Mouse (Mus musculus) hindbrain, embryonic 12.5 days (tissue): ENCODE results near the gene Zbed4. TPM values are rescaled to one million over a fixed set of nuclear protein-coding genes. Genes with fewer than 3 reads are reported as not detected.
"Not testable (repeated sequence)": the region's sequence is repeated elsewhere in the genome, so short reads cannot be mapped to it uniquely, and the experiment has no call there.

Experiments
- ATAC-seq: fragments of 200-750 bp; cut with Nextera tagmentation; 2 replicates; pipeline ENCODE4 v1.8.0; 2017; ENCODE audit warnings: moderate TSS enrichment; ENCODE audit not compliant: low FRiP score
- H3K27ac ChIP-seq: fragments of 300-500 bp; sonication (generic); 2 replicates; pipeline ENCODE4 v1.5.1; 2016; ENCODE audit warnings: mild to moderate bottlenecking
- H3K27me3 ChIP-seq: fragments of 300-500 bp; sonication (generic); 2 replicates; pipeline ENCODE4 v1.6.1; 2016; ENCODE audit warnings: mild to moderate bottlenecking
- H3K36me3 ChIP-seq: fragments of 300-500 bp; sonication (generic); 2 replicates; pipeline ENCODE4 v1.6.1; 2016; ENCODE audit warnings: mild to moderate bottlenecking
- H3K4me1 ChIP-seq: fragments of 300-500 bp; sonication (generic); 2 replicates; pipeline ENCODE4 v1.6.1; 2016
- H3K4me2 ChIP-seq: fragments of 300-500 bp; sonication (generic); replicated peaks from 2 replicates; pipeline ENCODE4 v1.6.1; 2016; ENCODE audit warnings: mild to moderate bottlenecking
- H3K4me3 ChIP-seq: fragments of 300-500 bp; sonication (generic); 2 replicates; pipeline ENCODE4 v1.5.1; 2016; ENCODE audit warnings: mild to moderate bottlenecking
- H3K9ac ChIP-seq: fragments of 300-500 bp; sonication (generic); 2 replicates; pipeline ENCODE4 v1.6.1; 2016; ENCODE audit warnings: mild to moderate bottlenecking, moderate library complexity
- H3K9me3 ChIP-seq: fragments of 300-500 bp; sonication (generic); replicated peaks from 2 replicates; pipeline ENCODE4 v1.6.1; 2016; ENCODE audit warnings: mild to moderate bottlenecking
- WGBS: fragments of 180-500 bp; shearing (Covaris S2); methylation state at CpG from one replicate; pipeline ENCODE4 v1.1.7; 2016; 5-methylcytosine and 5-hydroxymethylcytosine counted together
- polyA plus RNA-seq: library from polyadenylated mRNA; unstranded; fragments of >200 nt; fragmentation: Nextera tagmentation; extraction: Ambion mirVana; gene quantifications from 2 replicates; pipeline ENCODE4 v1.2.1, GENCODE M21; 2016

The Zbed4 gene
- polyA plus RNA-seq, 1 experiment from 2014 or later, result 37.3 TPM

DNA sequence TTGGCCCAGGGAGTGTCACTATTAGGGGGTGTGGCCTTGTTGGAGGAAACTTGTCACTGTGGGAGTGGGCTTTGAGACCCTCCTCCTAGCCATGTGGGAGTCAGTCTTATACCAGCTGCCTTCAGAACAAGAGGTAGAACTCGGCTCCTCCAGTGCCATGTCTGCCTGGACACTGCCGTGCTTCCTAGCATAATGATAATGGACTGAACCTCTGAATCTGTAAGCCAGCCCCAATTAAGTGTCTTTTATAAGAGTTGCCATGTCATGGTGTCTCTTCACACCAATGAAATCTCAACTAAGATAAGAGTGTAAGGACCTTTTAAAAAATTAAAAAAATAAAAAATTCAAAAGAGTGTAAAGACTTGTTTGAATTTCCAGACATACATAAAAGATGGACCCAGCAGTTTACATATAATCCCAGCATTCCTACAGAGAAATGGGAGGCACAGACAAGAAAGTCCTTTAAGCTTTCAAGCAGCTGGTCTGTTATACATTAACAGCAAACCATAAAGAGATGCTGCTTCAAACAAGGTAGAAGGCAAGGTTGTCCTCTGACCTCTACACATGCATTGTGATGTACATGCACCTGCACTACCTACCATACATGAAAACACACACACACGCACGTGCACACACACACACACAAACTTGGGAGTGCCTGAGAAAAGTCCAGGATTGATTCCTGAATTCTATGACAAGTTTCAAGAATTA lies 40.8 kb downstream of the Zbed4 start:
- ATAC-seq, result no peak
- 86% methylated on average over 4 of the region's 4 CpGs for WGBS
- no peaks in the 10 kb centered on the region for H3K27me3 ChIP-seq
- no peak overlapping the region for H3K27ac ChIP-seq
- no peaks in the 10 kb centered on the region for H3K9me3 ChIP-seq
- H3K4me3 ChIP-seq, result no peak overlapping the region
- H3K36me3 ChIP-seq, result peaks cover 3% of the 10 kb centered on the region; the same call in 1 of the 2 replicates
- H3K9ac ChIP-seq, result no peak overlapping the region
- no peaks in the 10 kb centered on the region for H3K4me1 ChIP-seq
- H3K4me2 ChIP-seq, result no peak overlapping the region

DNA sequence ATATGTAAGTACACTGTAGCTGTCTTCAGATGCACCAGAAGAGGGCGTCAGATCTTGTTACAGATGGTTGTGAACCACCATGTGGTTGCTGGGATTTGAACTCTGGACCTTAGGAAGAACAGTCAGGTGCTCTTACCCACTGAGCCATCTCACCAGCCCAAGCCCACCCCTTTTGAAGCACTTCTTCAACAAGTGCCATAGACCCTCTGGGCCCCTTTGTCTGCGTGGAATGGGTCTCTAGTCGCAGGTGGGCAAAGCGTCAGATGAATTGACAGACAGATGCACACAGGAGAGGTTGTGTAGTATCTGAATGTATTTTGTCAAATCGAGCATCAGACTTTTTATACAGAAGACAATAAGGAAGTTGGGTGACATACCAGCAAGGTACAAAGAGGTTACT lies 43.3 kb downstream of the Zbed4 start:
- not testable (repeated sequence) for H3K27ac ChIP-seq, H3K36me3 ChIP-seq, H3K4me2 ChIP-seq, H3K4me3 ChIP-seq, H3K27me3 ChIP-seq, H3K4me1 ChIP-seq, H3K9me3 ChIP-seq, H3K9ac ChIP-seq, ATAC-seq
- WGBS, result 83% methylated on average over 5 of the region's 5 CpGs

DNA sequence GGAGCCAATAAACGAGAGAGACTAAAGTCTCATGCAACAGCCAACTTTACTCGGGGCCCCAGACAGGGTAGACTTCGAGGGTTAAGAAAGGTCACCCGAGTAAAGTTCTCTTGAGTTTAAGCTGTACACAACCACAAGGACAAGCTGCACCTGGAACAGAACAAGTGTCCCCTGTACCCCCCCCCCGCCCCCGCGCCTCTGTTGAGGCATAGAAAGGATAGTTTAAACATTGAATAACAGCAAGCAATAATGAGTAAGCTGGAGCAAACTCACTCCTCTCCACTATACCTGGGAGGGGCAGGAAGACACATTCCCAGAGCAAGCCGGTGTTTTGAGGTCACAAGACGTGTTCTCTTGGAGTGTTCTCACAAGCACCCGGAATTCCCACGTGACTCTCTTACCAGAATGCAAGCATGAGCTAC lies 48.5 kb downstream of the Zbed4 start:
- Histone ChIP-seq H3K27ac (no peak overlapping the region), H3K4me3 (no peak overlapping the region), H3K36me3 (peaks cover 17% of the 10 kb centered on the region), H3K4me1 (no peaks in the 10 kb centered on the region), H3K4me2 (no peak overlapping the region), H3K9ac (no peak overlapping the region), H3K9me3 (no peaks in the 10 kb centered on the region), H3K27me3 (no peaks in the 10 kb centered on the region)
- WGBS, result 87% methylated on average over 11 of the region's 11 CpGs
- ATAC-seq, result no peak

DNA sequence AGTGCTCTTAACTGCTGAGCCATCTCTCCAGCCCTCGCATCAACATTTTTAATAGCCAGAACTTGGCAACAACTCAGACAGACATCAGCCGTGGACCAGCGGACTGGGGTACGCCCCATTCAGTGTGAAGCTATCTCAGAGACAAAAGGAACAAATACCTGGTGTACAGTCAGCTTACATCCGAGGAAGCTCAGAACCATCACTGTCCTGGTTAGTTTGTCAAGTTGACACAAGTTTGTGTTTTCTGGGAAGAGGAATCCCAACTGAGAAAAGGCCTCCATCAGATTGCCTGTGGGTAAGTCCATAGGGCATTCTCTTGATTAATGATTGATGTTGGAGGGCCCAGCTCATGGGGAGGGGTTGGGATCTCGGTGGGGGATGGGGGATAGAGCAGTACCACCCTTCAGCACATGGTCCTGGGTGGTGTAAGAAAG lies 49.5 kb downstream of the Zbed4 start:
- no peak overlapping the region for H3K4me2 ChIP-seq

DNA sequence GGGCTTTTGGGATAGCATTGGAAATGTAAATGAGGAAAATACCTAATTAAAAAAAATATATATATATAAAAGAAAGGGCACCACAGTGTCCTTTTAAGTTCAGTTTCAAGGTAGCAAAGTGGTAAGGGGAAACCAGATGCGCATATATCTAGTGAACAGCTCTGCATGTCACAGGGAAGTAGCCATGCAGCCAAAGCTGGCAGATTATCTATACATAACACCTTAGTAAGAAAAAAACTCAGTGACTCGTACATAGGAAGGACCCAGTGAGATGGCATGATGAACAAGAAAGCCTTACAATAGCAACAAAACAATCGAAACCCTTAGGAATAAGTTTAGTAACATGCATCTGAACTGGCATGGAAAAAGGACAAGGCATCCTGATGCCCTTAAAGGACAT lies 50.4 kb downstream of the Zbed4 start:
- 98% methylated on average over 3 of the region's 3 CpGs for WGBS
- Histone ChIP-seq H3K4me1 (no peaks in the 10 kb centered on the region), H3K27me3 (no peaks in the 10 kb centered on the region)

More for the DNA sequence above, 49.5 kb downstream of the Zbed4 start:
- no peak for ATAC-seq
- H3K9ac ChIP-seq, result no peak overlapping the region
- 89% methylated on average over 6 of the region's 6 CpGs for WGBS
- H3K4me1 ChIP-seq, result no peaks in the 10 kb centered on the region
- no peak overlapping the region for H3K27ac ChIP-seq
- no peaks in the 10 kb centered on the region for H3K9me3 ChIP-seq
- H3K4me3 ChIP-seq, result no peak overlapping the region
- peaks cover 27% of the 10 kb centered on the region for H3K36me3 ChIP-seq
- H3K27me3 ChIP-seq, result no peaks in the 10 kb centered on the region

DNA sequence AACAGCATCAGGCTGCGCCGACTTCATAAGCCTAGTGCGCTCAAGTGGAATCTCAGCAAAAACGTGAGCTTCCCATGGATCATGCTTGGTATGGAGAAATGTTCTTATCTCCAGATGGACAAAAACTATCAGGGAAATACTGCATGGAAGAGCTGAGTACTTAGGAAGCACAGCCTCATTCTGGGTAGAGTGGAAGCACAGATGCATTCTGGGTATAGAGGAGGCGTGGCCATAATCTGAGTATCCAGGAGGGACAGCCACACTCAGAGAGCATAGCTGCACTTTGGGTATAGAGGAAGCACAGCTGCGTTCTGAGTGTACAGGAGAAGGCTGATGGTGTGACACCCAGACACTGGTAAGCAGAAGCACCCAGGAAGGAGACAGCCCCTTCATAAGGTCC lies 50.9 kb downstream of the Zbed4 start:
- no peak for ATAC-seq
- no peaks in the 10 kb centered on the region for H3K4me1 ChIP-seq
- peaks cover 34% of the 10 kb centered on the region for H3K36me3 ChIP-seq
- no peaks in the 10 kb centered on the region for H3K27me3 ChIP-seq
- no peak overlapping the region for H3K4me3 ChIP-seq
- no peaks in the 10 kb centered on the region for H3K9me3 ChIP-seq
- H3K4me2 ChIP-seq, result no peak overlapping the region
- H3K27ac ChIP-seq, result no peak overlapping the region
- 87% methylated on average over 6 of the region's 6 CpGs for WGBS
- H3K9ac ChIP-seq, result no peak overlapping the region

More for the DNA sequence above, 50.4 kb downstream of the Zbed4 start:
- Histone ChIP-seq H3K4me3 (no peak overlapping the region), H3K4me2 (no peak overlapping the region), H3K36me3 (peaks cover 34% of the 10 kb centered on the region), H3K9ac (no peak overlapping the region), H3K27ac (no peak overlapping the region), H3K9me3 (no peaks in the 10 kb centered on the region)
- no peak for ATAC-seq

DNA sequence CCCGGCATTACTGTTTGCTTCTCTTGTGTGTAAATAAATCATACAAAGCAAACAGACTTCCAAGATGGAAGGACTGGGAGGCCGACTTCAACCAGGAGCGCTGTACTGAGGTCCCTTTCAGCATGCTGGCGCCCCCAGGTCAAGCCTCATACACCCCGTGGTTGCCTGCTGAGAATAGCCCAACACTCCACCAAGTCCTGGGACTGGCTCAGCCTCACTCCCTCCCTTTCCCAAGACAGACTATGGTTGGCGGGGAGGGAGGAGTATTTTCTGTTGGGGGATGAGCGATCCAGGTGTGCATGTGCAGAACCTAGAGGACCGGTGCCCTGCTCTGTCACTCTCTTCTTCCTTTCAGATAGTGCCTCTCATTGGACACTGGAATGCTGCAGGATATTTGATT lies 56.7 kb downstream of the Zbed4 start:
- no peak for ATAC-seq
- no peaks in the 10 kb centered on the region for H3K27me3 ChIP-seq
- no peaks in the 10 kb centered on the region for H3K4me1 ChIP-seq
- WGBS, result 90% methylated on average over 8 of the region's 8 CpGs
- H3K9me3 ChIP-seq, result no peaks in the 10 kb centered on the region
- H3K27ac ChIP-seq, result no peak overlapping the region
- H3K9ac ChIP-seq, result no peak overlapping the region
- peaks cover 61% of the 10 kb centered on the region for H3K36me3 ChIP-seq
- no peak overlapping the region for H3K4me2 ChIP-seq
- H3K4me3 ChIP-seq, result no peak overlapping the region

DNA sequence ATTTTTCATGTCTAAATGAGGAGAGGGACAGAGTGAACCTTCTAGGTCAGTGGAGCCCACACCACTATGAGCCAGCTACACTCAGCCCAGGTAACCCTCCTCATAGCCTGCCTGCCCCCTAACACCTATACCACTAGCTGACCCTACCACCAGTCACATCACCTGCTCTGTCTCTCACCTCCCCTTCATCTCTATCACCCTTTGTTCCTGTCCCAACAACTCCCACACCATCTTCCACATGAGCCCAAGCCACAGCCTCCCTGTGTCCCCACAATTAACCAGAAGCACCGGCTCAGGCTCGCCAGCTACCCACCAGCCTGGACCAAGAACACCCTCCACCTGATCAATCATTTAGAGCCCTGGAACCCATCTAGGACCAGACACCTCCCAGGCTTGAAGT lies 58.9 kb downstream of the Zbed4 start:
- no peak for ATAC-seq
- H3K4me1 ChIP-seq, result no peaks in the 10 kb centered on the region
- no peaks in the 10 kb centered on the region for H3K27me3 ChIP-seq
- H3K4me2 ChIP-seq, result no peak overlapping the region
- H3K4me3 ChIP-seq, result no peak overlapping the region
- H3K9me3 ChIP-seq, result no peaks in the 10 kb centered on the region
- H3K36me3 ChIP-seq, result peaks cover 64% of the 10 kb centered on the region
- no peak overlapping the region for H3K9ac ChIP-seq
- 94% methylated on average over 2 of the region's 2 CpGs for WGBS
- no peak overlapping the region for H3K27ac ChIP-seq

DNA sequence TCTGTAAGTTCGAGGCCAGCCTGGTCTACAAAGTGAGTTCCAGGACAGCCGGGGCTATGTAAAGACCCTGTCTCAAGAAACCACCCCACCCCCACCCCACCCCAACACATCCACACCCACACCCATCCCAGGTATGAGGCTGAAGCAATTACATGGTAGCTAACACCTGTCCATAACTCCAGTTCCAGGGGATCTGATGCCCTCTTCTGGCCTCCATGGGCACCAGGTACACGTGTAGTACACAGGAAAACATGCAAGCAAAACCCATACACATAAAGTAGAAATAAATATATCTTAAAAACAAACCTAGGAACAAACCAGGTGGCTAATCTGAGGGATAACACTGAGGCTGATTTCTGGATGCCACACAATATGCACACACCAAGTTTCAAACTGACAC lies 61.8 kb downstream of the Zbed4 start:
- Histone ChIP-seq H3K9me3 (no peaks in the 10 kb centered on the region), H3K4me2 (no peak overlapping the region), H3K36me3 (peaks cover 60% of the 10 kb centered on the region), H3K27me3 (no peaks in the 10 kb centered on the region), H3K4me1 (peaks cover 1% of the 10 kb centered on the region), H3K4me3 (no peak overlapping the region), H3K9ac (no peak overlapping the region), H3K27ac (no peak overlapping the region)
- ATAC-seq, result no peak
- WGBS, result 92% methylated on average over 3 of the region's 3 CpGs

DNA sequence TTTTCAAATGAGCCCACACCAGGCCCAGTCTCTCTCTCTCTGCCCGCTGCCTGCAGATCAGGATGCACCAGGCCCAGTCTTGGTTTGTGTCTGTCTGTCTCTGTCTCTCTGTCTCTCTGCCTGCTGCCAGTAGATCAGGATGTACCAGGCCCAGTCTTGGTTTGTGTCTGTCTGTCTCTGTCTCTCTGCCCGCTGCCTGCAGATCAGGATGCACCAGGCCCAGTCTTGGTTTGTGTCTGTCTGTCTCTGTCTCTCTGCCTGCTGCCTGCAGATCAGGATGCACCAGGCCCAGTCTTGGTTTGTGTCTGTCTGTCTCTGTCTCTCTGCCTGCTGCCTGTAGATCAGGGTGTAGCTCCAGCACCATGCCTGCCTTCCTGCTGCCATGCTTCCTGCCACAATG lies 62.4 kb downstream of the Zbed4 start:
- H3K9ac ChIP-seq, H3K4me3 ChIP-seq, H3K4me2 ChIP-seq, H3K27me3 ChIP-seq, H3K9me3 ChIP-seq, H3K4me1 ChIP-seq, ATAC-seq, H3K27ac ChIP-seq: not testable (repeated sequence)
- H3K36me3 ChIP-seq, result peaks cover 54% of the 10 kb centered on the region
- WGBS, result 85% methylated on average over 2 of the region's 2 CpGs

DNA sequence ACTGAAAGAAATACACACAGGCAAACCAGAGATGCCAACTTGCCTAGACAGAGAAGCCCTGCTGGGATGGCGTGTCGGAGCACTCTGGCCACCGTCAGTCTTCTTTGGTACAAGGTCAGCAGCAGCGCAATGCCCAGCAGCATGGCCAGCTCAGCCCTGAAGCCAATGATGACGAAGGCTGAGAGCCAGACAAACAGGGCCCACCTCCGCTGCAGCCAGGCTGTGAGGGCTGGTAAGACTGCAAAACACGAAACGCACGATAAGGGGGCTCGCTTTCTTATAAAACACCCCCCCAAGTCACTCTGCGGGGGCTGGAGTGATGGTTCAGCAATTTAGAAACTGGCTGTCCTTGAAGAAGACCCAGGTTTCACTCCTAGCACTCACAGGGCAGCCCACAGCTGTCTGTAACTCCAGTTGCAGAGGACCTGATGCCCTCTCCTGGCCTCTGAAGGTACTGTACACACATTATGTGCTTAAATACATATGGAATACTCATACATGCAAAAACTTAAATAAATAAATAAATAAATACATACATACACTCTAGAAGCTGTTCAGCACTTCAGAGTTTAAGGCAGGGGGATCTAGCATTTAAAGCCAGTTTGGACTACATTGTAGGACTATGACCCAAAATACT lies 63.1 kb downstream of the Zbed4 start:
- Histone ChIP-seq H3K36me3 (peaks cover 54% of the 10 kb centered on the region), H3K4me3 (no peak overlapping the region), H3K9ac (no peak overlapping the region), H3K4me2 (no peak overlapping the region), H3K27me3 (no peaks in the 10 kb centered on the region), H3K9me3 (no peaks in the 10 kb centered on the region), H3K27ac (no peak overlapping the region), H3K4me1 (peaks cover 5% of the 10 kb centered on the region)
- ATAC-seq, result no peak
- 94% methylated on average over 11 of the region's 11 CpGs for WGBS

DNA sequence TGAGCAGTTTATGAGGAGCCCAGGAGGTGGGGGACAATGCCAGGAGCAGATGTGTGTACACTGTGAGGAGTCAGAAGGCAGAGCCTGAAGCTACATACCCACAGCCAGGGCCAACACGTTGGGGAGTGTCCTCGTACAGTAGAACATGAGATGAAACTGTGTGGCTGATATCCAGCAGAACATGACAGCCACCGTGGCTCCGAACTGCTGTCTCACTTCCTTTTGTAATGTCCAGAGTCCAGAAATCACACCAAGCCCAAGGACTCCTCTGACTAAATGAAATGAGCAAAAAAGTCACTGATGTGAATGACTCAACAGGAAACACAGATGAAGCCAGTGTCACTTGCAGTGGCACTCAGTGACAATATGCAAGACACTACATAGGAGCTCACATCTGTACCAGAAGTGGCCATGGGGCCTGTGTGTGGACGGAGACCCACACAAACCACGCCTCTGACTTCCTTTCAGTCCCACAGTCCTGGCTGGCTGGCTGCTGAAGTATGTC lies 63.8 kb downstream of the Zbed4 start:
- Histone ChIP-seq H3K4me2 (no peak overlapping the region), H3K4me3 (no peak overlapping the region), H3K36me3 (peaks cover 54% of the 10 kb centered on the region), H3K9me3 (no peaks in the 10 kb centered on the region), H3K27ac (no peak overlapping the region), H3K27me3 (no peaks in the 10 kb centered on the region), H3K4me1 (peaks cover 8% of the 10 kb centered on the region), H3K9ac (no peak overlapping the region)
- WGBS, result 90% methylated on average over 6 of the region's 6 CpGs
- no peak for ATAC-seq
